Mouse (Mus musculus) gastrocnemius, postnatal 25 days (tissue): ENCODE measurements around the gene BC017158. TPM values are rescaled to one million over a fixed set of nuclear protein-coding genes. Genes with fewer than 3 reads are reported as not detected.

ENCODE experiments used
- DNase-seq: peaks from one replicate; pipeline ENCODE4 v3.0.0; 2022
- total RNA-seq, 2 experiments: library from RNA; stranded (reverse); gene quantifications; 1 replicate in 1 of 2; 2 replicates in 1 of 2; pipeline ENCODE4 v1.2.3; 2021

The BC017158 gene
- total RNA-seq, 2 experiments from 2014 or later, result 3.4 to 3.7 TPM

DNA sequence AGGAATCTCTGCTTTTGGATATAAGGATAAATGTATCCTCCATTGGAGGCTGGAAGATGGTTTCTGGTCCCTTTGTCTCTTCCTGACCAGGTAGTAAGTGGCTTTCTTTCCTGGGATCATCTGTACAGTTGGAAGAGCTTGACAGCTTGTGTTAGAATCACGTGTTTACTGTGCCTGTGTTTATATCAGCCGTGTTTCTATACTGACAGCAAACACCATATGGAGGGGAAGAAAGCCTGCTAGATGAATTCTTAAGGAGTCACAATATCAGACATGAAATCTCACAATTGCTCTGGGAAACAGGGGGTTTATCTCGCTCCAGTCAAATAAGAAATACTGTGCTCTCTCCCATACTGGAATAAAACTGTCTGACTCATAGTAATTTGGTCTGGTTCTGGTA lies 11.2 kb upstream of the BC017158 start:
- DNase-seq, result no peak

GRCm38 (mm10) chr7:128307851-128308250 lies 9.9 kb upstream of the BC017158 start:
- DNase-seq, result no peak

DNA sequence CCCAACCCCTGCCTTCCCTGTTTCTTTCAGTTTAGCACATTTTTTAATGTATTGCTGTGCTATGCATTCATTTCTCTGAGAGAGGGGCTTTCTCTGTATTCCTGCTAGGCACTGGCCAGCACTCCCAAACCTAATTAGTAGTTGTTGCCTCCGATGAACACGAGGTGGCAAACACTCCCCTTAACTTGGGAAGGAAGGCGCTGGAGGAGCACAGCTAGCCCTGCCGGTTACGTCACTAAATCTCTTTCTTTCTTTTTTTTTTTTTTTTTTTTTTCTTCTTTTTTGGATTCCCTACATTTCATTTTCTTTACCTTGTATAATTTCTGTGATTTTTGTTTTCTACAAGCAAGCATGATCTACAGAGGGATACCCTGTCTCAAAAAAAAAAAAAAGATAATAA lies 6.9 kb upstream of the BC017158 start:
- no peak for DNase-seq

DNA sequence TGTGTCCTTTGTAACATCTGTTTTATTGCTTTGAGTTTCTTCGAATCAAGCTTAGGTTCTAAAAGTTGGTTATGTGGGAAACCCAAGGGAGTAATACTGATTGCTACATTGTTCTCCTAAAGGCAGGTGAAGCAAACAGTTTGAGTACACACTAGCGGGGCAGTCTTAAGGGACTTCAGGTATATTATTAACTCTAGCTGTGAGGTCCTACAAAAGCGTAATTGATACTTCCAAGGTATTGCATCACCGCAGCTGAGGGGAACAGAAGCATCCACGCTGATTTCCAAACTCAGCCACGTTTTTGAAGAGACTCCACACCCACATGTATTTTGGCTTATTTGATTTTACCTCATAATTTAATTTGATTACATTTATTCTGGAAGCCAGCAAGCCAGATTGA lies 6.2 kb upstream of the BC017158 start:
- DNase-seq, result no peak

- DNase-seq, result no peak
Measured at GRCm38 (mm10) chr7:128302151-128302550, 4.2 kb upstream of the BC017158 start.

GRCm38 (mm10) chr7:128300952-128301351 lies 3.0 kb upstream of the BC017158 start:
- DNase-seq, result no peak

DNA sequence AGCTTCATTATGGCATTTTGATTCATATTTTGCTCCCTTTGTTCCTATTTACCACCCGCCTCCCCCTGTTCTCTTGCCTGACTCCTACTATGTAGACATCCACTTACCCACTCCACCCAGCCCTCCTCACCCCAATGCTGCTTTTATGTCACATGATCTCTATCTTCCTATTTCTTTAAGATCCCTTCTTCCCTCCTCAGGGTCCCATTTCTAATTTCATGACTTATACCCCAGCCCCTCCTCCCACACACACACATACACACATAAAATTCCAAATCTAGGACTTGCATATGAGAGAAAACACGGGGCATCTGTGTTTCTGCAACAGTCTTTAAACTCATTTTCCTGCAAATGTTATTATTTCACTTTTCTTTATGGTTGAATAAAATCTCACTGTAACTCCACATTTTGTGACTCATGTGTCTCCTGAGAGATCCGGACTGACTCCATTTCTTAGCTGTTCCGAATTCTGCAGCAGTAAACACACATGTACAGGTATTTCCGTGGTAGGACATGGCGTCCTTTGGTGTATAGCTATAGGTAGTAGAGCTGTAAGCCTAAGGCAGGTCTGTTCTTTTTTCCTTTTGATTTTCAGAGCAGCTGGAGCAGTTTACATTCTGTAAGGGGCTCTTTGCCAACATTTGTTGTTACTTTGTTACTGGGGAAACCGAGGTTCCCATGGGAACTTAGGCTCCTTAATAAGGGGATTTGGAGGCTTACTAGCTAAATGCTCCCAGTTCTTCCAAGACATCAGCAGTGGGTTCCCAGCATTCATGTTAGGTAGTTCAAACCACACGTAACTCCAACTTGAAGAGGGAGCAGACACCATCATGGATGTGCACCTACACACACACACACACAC lies 742 bp upstream of the BC017158 start:
- no peak for DNase-seq

DNA sequence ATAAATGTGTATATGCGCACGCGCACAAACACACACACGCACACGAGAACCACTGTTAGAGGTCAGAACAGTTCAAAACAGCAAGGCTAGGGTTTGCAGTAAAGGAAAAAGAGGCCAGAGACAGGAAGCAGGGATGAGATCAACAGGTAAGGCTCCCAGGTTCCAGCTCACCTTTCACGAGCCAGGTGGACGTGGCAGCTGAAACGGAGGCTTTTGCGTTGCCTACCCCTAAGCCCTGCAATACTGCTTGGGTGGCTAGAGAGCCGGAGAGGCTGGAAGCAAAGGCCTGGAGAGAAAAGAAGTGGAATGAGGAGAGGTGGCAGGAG lies 716 bp downstream of the BC017158 start:
- DNase-seq, result no peak

DNA sequence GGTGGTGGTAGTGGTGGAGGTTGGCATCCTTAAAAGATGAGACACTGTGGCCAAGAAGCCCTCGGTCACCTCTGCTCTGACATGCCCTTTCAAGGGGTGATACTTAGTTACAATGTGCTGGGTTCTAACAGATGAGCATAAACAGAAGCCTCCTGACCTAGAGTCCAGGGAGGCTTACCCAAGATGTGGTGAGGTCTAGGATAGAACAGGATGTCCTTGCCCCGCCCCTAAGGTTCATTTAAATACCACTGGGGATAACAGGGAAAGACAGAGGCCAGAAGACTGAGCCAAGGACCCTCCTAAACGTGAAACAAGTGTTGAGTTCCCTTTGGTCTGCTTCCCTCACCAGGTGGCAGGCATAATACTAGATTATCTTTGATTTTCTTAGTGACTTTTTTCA lies 1.5 kb downstream of the BC017158 start:
- DNase-seq, result no peak

DNA sequence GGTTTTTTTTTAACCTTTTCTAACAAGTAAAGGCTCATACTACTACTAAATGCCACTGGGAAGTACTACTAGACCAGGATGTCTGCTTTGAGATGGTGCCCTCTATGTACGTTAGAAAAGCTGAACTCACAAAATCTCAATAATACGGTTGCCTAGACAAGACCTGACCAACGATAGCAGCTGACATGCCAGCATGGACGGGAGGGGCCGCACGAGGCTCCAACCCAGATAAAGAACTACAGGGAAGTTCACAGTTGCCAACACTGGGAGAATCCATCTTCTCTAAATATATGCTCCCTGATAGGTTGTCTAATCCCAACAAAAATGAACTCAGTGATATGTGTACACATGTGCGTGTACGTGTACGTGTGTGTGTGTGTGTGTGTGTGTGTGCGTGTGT lies 3.2 kb downstream of the BC017158 start:
- DNase-seq, result no peak

DNA sequence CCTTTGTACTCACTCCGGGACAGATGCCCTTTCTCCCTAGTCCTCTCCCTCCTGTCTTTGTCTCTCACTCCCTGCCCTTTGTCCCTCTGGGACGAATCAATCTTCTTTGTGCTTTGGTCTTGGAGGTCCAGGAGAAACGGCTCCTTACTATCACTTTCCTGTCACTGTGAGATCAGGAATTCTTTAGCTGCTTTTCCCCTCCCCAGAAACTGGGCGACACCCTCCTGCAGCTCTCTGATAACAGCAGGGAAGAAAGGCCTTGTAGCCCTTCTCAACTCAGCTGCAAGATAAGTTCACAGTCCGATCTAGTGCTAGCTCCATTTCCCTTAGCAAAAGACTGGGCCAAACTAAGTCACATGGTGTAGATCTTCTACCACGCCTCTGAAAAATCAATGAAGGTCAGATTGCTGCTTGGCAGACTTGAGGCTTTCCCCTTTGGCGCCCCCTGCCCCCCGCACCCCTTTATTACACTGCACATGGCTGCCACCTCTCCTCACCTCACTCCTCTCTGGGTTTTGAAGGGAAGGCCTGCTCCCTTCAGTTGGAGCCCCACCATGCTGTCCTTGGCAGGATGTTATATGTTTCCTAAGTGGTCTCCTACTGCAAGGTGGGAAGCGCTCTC lies 8.9 kb downstream of the BC017158 start:
- no peak for DNase-seq

GRCm38 (mm10) chr7:128285060-128285459 lies 12.9 kb downstream of the BC017158 start:
- no peak for DNase-seq

DNA sequence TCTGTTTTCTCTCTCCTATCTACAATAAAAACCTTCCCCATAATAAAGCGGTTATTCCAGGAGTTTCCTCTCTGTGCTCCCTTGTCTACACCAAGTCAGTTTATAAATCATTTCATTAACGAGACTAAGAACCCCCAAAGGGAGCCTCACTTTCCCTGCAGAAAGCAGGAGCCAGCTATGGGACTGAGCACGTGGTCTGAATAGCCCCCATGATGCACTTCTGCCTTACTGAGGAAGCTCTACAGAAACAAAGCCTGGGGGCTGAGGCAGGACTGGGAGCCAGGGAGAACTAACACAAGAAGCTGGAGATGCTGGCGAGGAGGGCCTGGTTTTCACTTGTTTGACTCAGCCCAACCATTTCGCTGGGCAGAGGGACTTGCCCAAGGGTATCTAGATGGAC lies 13.9 kb downstream of the BC017158 start:
- no peak for DNase-seq

DNA sequence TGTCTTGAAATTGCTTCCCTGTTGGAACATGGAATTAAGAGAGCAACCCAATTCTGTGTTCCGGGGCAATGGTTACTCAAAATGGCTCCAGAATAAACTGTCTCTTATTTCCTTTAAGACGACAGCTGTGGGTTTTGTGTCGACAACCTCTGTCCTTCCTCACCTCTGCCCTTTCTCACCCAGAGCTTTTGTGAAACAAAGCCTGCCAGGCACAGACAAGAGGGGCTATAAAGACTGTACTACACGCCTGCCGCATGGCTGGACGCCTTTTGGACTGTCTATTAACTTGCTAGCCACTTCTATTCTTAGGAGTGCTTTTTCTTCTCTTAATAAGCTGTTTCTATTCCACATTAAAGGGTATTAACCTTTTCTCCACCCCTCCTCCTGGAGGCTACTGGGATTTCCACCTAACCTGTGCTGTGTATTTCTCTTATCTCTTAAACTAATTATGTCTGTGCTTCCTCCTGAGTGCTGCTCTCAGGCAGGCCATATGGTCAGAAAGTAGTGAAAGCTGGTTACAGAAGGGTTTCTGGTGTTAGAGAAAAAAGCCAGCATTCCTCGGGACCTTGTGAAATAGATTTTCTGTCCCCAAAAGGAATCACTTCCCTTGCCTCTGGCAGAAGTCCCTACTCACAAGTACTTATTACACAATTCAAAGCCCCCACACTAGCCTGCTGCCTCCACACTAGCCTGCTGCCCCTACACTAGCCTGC lies 15.3 kb downstream of the BC017158 start:
- DNase-seq, result no peak

- no peak for DNase-seq
Measured at GRCm38 (mm10) chr7:128281765-128282164, 16.2 kb downstream of the BC017158 start.

- DNase-seq, result no peak
Measured at GRCm38 (mm10) chr7:128279750-128280149, 18.2 kb downstream of the BC017158 start.

DNA sequence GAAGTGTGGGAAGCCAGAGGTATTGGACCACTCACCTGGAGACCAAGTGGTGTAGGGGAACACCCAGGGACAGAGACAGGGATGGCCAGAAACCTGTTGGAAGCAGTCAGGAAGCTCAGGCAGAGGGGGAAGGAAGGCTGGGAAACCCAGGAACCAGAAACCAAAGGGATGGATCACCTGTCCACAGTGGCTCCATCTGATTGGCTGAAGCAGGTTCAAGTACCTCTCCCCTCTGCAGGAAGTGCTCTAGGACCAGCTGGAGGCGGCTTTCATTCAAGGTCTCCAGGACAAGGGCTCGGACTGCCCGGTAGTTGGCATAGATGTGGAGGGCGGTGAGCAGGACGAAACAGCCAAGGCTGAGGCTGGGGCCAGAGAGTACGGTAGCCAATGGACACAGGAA lies 21.9 kb downstream of the BC017158 start:
- DNase-seq, result no peak

DNA sequence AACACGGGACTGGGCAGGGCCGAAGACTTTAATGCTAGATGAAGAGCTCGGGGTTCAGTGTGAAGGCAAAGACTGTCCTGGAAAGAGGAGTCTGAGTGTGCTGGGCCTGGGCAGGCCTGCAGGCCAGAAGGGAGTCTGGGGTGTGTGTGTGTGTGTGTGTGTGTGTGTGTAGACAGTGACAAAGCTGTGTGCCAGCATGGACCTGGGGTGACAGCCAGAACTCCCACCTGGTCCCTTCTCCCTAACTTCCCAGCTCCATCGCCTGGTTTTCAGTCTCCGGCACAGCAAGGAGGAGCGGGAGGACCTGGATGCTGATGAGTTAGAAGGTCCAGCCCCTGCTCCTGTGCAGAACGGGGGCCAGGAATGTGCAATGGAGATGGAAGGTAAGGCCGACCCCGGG lies 26.5 kb downstream of the BC017158 start:
- no peak for DNase-seq

- DNase-seq, result no peak
Measured at GRCm38 (mm10) chr7:128270431-128270850, 27.5 kb downstream of the BC017158 start.

DNA sequence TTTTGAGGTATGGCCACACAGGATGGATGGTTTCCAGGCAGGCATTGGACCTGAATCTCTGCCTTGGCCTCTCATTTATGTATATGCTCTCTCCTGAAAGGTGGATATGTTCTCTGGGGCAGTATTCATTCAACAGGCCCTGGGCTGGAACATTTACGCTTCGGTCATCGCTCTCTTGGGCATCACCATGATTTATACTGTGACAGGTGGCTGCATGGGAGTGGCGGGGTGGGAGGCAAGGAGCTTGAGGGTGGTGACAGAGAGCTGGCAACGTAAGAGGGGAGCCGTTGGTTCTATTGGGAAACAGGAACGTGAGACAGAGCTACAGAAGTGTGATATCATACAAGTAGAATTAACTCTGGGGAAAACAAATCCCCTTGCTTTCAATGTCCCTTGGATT lies 30.2 kb downstream of the BC017158 start:
- no peak for DNase-seq

DNA sequence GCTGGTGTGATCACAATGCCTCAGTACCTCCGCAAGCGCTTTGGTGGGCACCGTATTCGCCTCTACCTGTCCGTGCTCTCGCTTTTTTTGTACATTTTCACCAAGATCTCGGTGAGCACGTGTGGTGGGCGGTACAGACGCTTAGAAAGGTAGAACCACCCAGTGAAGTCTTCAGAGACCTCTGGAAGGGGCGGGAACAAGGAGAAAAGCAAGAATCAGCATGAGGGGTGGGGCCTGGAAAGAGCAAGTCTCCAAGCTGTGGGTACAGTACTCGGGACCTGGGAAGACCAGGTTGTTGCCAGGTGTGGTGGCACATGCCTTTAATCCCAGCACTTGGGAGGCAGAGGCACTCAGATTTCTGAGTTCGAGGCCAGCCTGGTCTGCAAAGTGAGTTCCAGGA lies 30.6 kb downstream of the BC017158 start:
- no peak for DNase-seq

- DNase-seq, result no peak
Measured at GRCm38 (mm10) chr7:128266056-128266455, 31.9 kb downstream of the BC017158 start.

DNA sequence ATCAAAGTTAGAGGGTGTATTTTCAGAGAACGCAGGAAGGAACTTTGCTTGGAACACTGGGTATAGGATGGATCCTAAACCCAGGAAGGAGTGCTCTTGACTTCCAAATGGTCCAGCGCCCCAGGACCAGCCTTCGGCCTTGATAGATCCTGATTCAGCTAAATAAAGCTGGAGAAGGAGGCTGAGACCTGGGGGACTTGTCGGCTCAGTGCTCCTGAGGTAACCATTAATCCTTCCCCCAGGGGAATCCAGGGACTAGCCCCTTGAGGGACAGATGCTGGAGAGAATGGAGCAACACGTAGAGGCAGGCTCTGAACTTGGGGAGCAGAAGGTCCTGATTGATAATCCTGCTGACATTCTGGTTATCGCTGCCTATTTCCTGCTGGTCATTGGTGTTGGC lies 32.6 kb downstream of the BC017158 start, which contains the start of gene Slc5a2:
Slc5a2 (plus strand) TSS at position 247 of the 400 bp plus-strand sequence.
- no peak for DNase-seq
